Mouse (Mus musculus) hindbrain, embryonic 15.5 days (tissue): ENCODE data around the gene Mrpl45. TPM values are rescaled to one million over a fixed set of nuclear protein-coding genes. Genes with fewer than 3 reads are reported as not detected.
"Not testable (repeated sequence)": the region's sequence is repeated elsewhere in the genome, so short reads cannot be mapped to it uniquely, and the experiment has no call there.

Source experiments
- ATAC-seq: fragments of 200-750 bp; cut with Nextera tagmentation; 2 replicates; pipeline ENCODE4 v1.8.0; 2017; ENCODE audit warnings: low read depth, moderate number of reproducible peaks, moderate TSS enrichment; ENCODE audit not compliant: low FRiP score
- H3K27ac ChIP-seq: fragments of 300-500 bp; sonication (generic); replicated peaks from 2 replicates; pipeline ENCODE4 v1.5.1; 2015; ENCODE audit warnings: mild to moderate bottlenecking, inconsistent platforms
- H3K27me3 ChIP-seq: fragments of 300-500 bp; sonication (generic); 2 replicates; pipeline ENCODE4 v1.6.1; 2015; ENCODE audit warnings: control low read depth, inconsistent platforms
- H3K36me3 ChIP-seq: fragments of 300-500 bp; sonication (generic); 2 replicates; pipeline ENCODE4 v1.6.1; 2015; ENCODE audit warnings: control low read depth, inconsistent platforms
- H3K4me1 ChIP-seq: fragments of 300-500 bp; sonication (generic); replicated peaks from 2 replicates; pipeline ENCODE4 v1.6.1; 2015; ENCODE audit warnings: control low read depth, inconsistent platforms
- H3K4me2 ChIP-seq: fragments of 300-500 bp; sonication (generic); 2 replicates; pipeline ENCODE4 v1.6.1; 2015; ENCODE audit warnings: moderate library complexity, mild to moderate bottlenecking, inconsistent platforms
- H3K4me3 ChIP-seq: fragments of 300-500 bp; sonication (generic); 2 replicates; pipeline ENCODE4 v1.5.1; 2015; ENCODE audit warnings: mild to moderate bottlenecking, inconsistent platforms
- H3K9ac ChIP-seq: fragments of 300-500 bp; sonication (generic); 2 replicates; pipeline ENCODE4 v1.6.1; 2015; ENCODE audit warnings: inconsistent platforms
- H3K9me3 ChIP-seq: fragments of 300-500 bp; sonication (generic); 2 replicates; pipeline ENCODE4 v1.6.1; 2016; ENCODE audit warnings: control low read depth, inconsistent platforms
- WGBS: fragments of 180-500 bp; shearing (Covaris S2); methylation state at CpG from one replicate; pipeline ENCODE4 v1.1.7; 2015; 5-methylcytosine and 5-hydroxymethylcytosine counted together
- polyA plus RNA-seq: library from polyadenylated mRNA; unstranded; fragments of >200 nt; fragmentation: Nextera tagmentation; extraction: Ambion mirVana; gene quantifications from 2 replicates; pipeline ENCODE4 v1.2.1, GENCODE M21; 2015

Mrpl45 gene
- polyA plus RNA-seq, 1 experiment from 2014 or later, result 36.8 TPM

- H3K27me3 ChIP-seq, result no peaks in the 10 kb centered on the region
- H3K4me3 ChIP-seq, result peak overlapping the region; percentile 60
- WGBS, result 51% methylated on average over 8 of the region's 8 CpGs
- H3K27ac ChIP-seq, result peak overlapping the region; percentile 78
- no peak for ATAC-seq
- H3K4me2 ChIP-seq, result peak overlapping the region; percentile 62
- no peaks in the 10 kb centered on the region for H3K9me3 ChIP-seq
- H3K36me3 ChIP-seq, result no peaks in the 10 kb centered on the region
- peaks cover 24% of the 10 kb centered on the region for H3K4me1 ChIP-seq
- H3K9ac ChIP-seq, result peak overlapping the region; percentile 33; the same call in 1 of the 2 replicates
These were observed 589 bp upstream of the Mrpl45 start for GRCm38 (mm10) chr11:97314751-97315503.

- H3K9ac ChIP-seq, result no peak overlapping the region
- no peak overlapping the region for H3K4me3 ChIP-seq
- WGBS, result 91% methylated on average over 8 of the region's 8 CpGs
- peaks cover 30% of the 10 kb centered on the region for H3K36me3 ChIP-seq
- H3K9me3 ChIP-seq, result no peaks in the 10 kb centered on the region
- H3K27me3 ChIP-seq, result no peaks in the 10 kb centered on the region
- ATAC-seq, result no peak
- no peak overlapping the region for H3K4me2 ChIP-seq
- H3K27ac ChIP-seq, result no peak overlapping the region
- peaks cover 8% of the 10 kb centered on the region for H3K4me1 ChIP-seq
These were observed 5.7 kb downstream of the Mrpl45 start for GRCm38 (mm10) chr11:97321197-97321596.

- peaks cover 39% of the 10 kb centered on the region for H3K36me3 ChIP-seq
- 81% methylated on average over 8 of the region's 8 CpGs for WGBS
- H3K4me1 ChIP-seq, H3K4me2 ChIP-seq, H3K9ac ChIP-seq, H3K4me3 ChIP-seq, ATAC-seq, H3K27me3 ChIP-seq, H3K9me3 ChIP-seq, H3K27ac ChIP-seq: not testable (repeated sequence)
These were observed 6.5 kb downstream of the Mrpl45 start for GRCm38 (mm10) chr11:97321894-97322600.

GRCm38 (mm10) chr11:97325224-97325623 is 9.7 kb downstream of the Mrpl45 start:
- Histone ChIP-seq H3K4me2 (no peak overlapping the region), H3K27ac (no peak overlapping the region), H3K27me3 (no peaks in the 10 kb centered on the region), H3K36me3 (peaks cover 54% of the 10 kb centered on the region), H3K9ac (no peak overlapping the region), H3K4me1 (no peaks in the 10 kb centered on the region), H3K4me3 (no peak overlapping the region), H3K9me3 (no peaks in the 10 kb centered on the region)
- 77% methylated on average over 1 of the region's 1 CpGs for WGBS
- no peak for ATAC-seq

- Histone ChIP-seq H3K27me3 (no peaks in the 10 kb centered on the region), H3K36me3 (peaks cover 46% of the 10 kb centered on the region), H3K27ac (no peak overlapping the region), H3K9me3 (no peaks in the 10 kb centered on the region), H3K9ac (no peak overlapping the region), H3K4me1 (no peaks in the 10 kb centered on the region), H3K4me3 (no peak overlapping the region), H3K4me2 (no peak overlapping the region)
- 24% methylated on average over 9 of the region's 9 CpGs for WGBS
- ATAC-seq, result no peak
These were observed 12.6 kb downstream of the Mrpl45 start for GRCm38 (mm10) chr11:97328148-97328547.

DNA sequence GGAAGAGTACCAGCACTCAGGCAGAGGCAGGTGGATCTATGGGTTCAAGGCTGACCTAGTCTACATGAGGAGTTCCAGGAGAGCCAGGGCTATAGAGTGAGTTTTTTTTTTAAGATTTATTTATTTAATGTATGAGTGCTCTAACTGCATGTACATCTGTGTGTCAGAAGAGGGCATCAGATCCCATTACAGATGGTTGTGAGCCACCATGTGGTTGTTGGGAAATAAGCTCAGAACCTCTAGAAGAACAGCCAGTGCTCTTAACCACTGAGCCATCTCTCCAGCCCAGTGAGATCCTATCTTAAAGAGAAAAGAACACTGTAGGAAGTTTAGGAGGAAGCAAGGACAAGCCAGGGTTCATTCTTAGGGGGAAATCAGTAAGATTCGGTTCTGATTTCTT is 14.8 kb downstream of the Mrpl45 start:
- no peaks in the 10 kb centered on the region for H3K9me3 ChIP-seq
- no peak overlapping the region for H3K27ac ChIP-seq
- WGBS, result 100% methylated on average over 1 of the region's 1 CpGs

DNA sequence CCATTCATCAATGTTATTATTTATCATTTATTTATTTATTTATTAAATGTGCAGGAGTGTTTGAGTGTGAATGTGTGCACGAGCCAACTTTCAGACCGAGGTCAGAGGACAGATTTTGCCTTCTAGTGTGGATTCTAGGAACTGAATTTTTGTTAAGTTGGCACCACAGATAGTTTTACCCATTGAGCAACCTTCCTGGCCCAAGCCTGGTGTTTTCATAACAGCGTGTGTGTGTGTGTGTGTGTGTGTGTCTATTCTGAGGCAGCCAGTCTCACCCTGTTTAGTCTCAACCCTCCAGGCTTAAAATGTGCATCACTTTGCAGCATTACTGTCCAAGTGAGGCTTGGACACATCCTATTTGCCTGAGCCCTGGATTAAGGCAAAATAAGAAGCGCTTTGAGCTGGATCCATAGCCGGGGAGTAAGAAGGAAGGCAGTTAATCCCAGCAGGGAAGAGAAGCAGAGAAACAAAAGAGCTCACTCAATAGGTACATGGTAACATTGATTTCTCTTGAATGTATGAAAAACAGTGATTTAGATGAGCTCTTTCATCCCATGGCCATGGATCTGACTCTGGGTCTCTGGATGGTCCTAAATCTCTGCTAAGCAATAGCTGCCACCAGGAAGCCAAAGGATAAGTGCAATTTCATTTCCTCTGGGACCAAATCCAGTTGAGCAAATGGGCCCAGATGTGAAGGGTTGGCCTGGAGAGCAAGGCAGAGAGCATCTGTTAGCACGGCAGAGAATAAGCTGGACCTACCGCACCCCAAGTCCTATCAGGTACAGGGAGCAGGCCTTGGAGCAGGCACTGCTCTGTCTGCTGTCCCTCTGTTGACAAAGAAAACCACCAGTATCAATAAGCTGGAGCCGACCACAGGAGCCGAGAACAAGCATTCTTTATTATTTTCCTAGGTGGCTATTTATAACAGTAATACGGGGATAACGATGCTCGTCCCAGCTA is 16.0 kb downstream of the Mrpl45 start:
- no peaks in the 10 kb centered on the region for H3K4me1 ChIP-seq
- no peak overlapping the region for H3K27ac ChIP-seq
- H3K27me3 ChIP-seq, result no peaks in the 10 kb centered on the region
- H3K4me2 ChIP-seq, result no peak overlapping the region
- no peaks in the 10 kb centered on the region for H3K9me3 ChIP-seq
- no peak overlapping the region for H3K4me3 ChIP-seq
- H3K36me3 ChIP-seq, result peaks cover 21% of the 10 kb centered on the region
- WGBS, result 86% methylated on average over 12 of the region's 12 CpGs
- no peak for ATAC-seq
- no peak overlapping the region for H3K9ac ChIP-seq

More for the DNA sequence above, 14.8 kb downstream of the Mrpl45 start:
- no peak overlapping the region for H3K4me3 ChIP-seq
- no peaks in the 10 kb centered on the region for H3K27me3 ChIP-seq
- H3K4me2 ChIP-seq, result no peak overlapping the region
- H3K4me1 ChIP-seq, result no peaks in the 10 kb centered on the region
- H3K36me3 ChIP-seq, result peaks cover 31% of the 10 kb centered on the region
- H3K9ac ChIP-seq, result no peak overlapping the region
- ATAC-seq, result no peak

DNA sequence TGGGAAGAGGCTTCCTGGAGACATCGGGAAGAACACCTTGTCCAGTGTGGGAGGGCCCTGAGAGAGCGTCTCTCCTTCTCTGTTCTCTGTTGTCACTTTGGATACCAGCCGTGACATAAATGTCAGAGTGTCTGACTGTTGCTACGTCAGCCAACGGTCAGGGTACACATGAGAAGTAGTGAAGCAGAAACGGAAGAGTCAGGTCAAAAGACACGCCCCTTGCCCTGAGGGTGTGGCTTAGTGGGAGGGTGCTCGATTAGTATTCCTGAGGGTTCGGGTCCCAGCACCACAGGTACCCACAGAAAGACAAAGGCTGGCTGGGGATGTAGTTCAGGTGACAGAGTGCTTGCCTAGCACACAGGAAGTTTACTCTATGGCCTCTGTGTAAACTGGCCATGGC is 17.5 kb downstream of the Mrpl45 start:
- no peaks in the 10 kb centered on the region for H3K4me1 ChIP-seq
- no peaks in the 10 kb centered on the region for H3K9me3 ChIP-seq
- H3K36me3 ChIP-seq, result peaks cover 15% of the 10 kb centered on the region
- no peak overlapping the region for H3K27ac ChIP-seq
- no peak for ATAC-seq
- H3K9ac ChIP-seq, result no peak overlapping the region
- no peak overlapping the region for H3K4me2 ChIP-seq
- H3K4me3 ChIP-seq, result no peak overlapping the region
- WGBS, result 40% methylated on average over 9 of the region's 9 CpGs
- no peaks in the 10 kb centered on the region for H3K27me3 ChIP-seq

- H3K27ac ChIP-seq, result no peak overlapping the region
- peaks cover 7% of the 10 kb centered on the region for H3K4me1 ChIP-seq
- H3K4me2 ChIP-seq, result no peak overlapping the region
- H3K4me3 ChIP-seq, result no peak overlapping the region
- H3K9me3 ChIP-seq, result no peaks in the 10 kb centered on the region
- no peak overlapping the region for H3K9ac ChIP-seq
- no peak for ATAC-seq
- WGBS, result 62% methylated on average over 1 of the region's 1 CpGs
- H3K27me3 ChIP-seq, result no peaks in the 10 kb centered on the region
- H3K36me3 ChIP-seq, result peaks cover 13% of the 10 kb centered on the region
These were observed 18.4 kb downstream of the Mrpl45 start for GRCm38 (mm10) chr11:97333896-97334295.

DNA sequence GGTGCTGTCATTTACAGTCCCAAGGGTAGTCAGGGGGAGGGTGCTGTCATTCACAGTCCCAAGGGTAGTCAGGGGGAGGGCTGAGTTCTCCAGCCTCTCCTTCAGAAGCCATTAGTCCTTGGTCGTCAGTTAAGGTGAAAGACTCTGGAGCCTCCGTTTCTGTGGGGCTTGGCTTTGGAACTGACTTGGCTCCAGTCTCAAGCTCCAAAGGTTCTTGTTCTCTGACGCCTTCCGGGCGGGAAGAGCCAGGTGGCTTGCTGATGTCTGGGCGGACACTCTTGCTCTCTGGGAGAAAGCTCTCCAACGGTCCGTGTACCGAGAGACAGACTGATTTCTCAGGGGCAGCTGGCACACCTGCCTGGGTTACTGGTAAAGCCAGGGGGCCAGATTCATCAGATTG is 18.9 kb downstream of the Mrpl45 start:
- Histone ChIP-seq H3K27ac (no peak overlapping the region), H3K4me1 (peaks cover 9% of the 10 kb centered on the region), H3K36me3 (peaks cover 8% of the 10 kb centered on the region), H3K4me2 (no peak overlapping the region), H3K9ac (no peak overlapping the region), H3K4me3 (no peak overlapping the region), H3K9me3 (no peaks in the 10 kb centered on the region), H3K27me3 (no peaks in the 10 kb centered on the region)
- 82% methylated on average over 9 of the region's 9 CpGs for WGBS
- no peak for ATAC-seq

DNA sequence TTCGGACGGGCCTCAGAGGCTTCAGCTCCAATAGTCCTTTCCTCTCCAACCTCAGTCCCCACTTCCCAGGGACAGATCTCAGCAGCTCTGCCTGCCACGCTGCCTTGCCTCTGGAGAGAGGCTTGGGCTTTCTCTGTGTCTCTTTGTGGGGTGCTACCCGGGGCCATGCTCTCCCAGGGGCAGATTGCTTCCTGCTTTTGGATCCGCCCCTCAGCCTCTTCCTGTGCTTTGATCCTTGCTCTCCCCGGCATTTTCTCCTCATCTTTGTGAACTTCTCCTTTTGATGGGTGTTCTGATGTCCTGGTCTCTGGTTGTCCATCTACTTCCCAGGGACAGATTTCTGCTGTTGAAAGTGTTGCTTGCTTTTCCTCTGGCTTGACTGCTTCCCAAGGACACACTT is 20.7 kb downstream of the Mrpl45 start:
- H3K27me3 ChIP-seq, result no peaks in the 10 kb centered on the region
- H3K4me3 ChIP-seq, result no peak overlapping the region
- no peak overlapping the region for H3K9ac ChIP-seq
- ATAC-seq, result no peak
- 60% methylated on average over 6 of the region's 6 CpGs for WGBS
- H3K9me3 ChIP-seq, result no peaks in the 10 kb centered on the region
- peaks cover 9% of the 10 kb centered on the region for H3K4me1 ChIP-seq
- H3K36me3 ChIP-seq, result no peaks in the 10 kb centered on the region
- no peak overlapping the region for H3K4me2 ChIP-seq
- no peak overlapping the region for H3K27ac ChIP-seq
